Mouse (Mus musculus) midbrain, embryonic 15.5 days (tissue): ENCODE measurements around the gene Efcab5. TPM values are rescaled to one million over a fixed set of nuclear protein-coding genes. Genes with fewer than 3 reads are reported as not detected.

Experiments
- microRNA counts: library from miRNA; unstranded; fragments of <30 nt; microRNA quantifications from one replicate; lab custom pipeline; 2016
- microRNA-seq: library from miRNA; unstranded; fragments of <30 nt; microRNA quantifications from one replicate; pipeline ENCODE4, GENCODE M21; 2016
- polyA plus RNA-seq: library from polyadenylated mRNA; unstranded; fragments of >200 nt; fragmentation: Nextera tagmentation; extraction: Ambion mirVana; gene quantifications from 2 replicates; pipeline ENCODE4 v1.2.1, GENCODE M21; 2015

The Efcab5 gene
- polyA plus RNA-seq, 1 experiment from 2014 or later = 0.94 TPM

MicroRNAs within 50 kb of the gene (microRNA counts, 519-probe panel; counts per million panel counts)
- microRNA mmu-miR-423-3p (lab: Ali Mortazavi, UCI) (2,981 counts per million, percentile 67 among the panel's probes with 10 or more counts), microRNA mmu-miR-423-5p (lab: Ali Mortazavi, UCI) (2,882 counts per million, percentile 64 among the panel's probes with 10 or more counts)

Small RNA genes lying within 50 kb of the gene (microRNA-seq; reads per million reads assigned to microRNA genes)
- 4,000 reads per million, percentile 89 among the genes with 10 or more reads in this experiment for gene Mir423

Other genes with a start within 250 kb of the Efcab5 start
- gene Slc6a4, start 190.4 kb downstream of the Efcab5 start, polyA plus RNA-seq = 5.7 TPM in 2 replicates
- 52.0 and 54.3 TPM in 2 replicates for gene Nsrp1, start 110.5 kb downstream of the Efcab5 start, polyA plus RNA-seq
- 18.8 and 21.1 TPM in 2 replicates for gene Ssh2, start 27.3 kb upstream of the Efcab5 start, polyA plus RNA-seq